Mouse (Mus musculus) cortical plate, adult 2 months (tissue): ENCODE measurements around the gene Adam22.

Experiments used
- CTCF ChIP-seq: fragments of 200-500 bp; IDR thresholded peaks from 2 replicates; pipeline ENCODE4 v1.5.1; 2011; ENCODE audit warnings: mild to moderate bottlenecking, control low read depth, low read length; ENCODE audit not compliant: insufficient read depth; ENCODE audit errors: extremely low read depth
- POLR2A ChIP-seq: fragments of 200-500 bp; IDR thresholded peaks from 2 replicates; pipeline ENCODE4 v1.6.1; 2011; ENCODE audit warnings: mild to moderate bottlenecking, low read length, control low read depth; ENCODE audit not compliant: insufficient read depth; ENCODE audit errors: extremely low read depth

GRCm38 (mm10) chr5:8088147-8088546 is 279.8 kb downstream of the Adam22 start:
- no peak for TF ChIP-seq CTCF
- TF ChIP-seq POLR2A: no peak
